Mouse (Mus musculus): Measurements from ENCODE around the gene Pdcl. TPM values are rescaled to one million over a fixed set of nuclear protein-coding genes. Genes with fewer than 3 reads are reported as not detected.
A peak's percentile ranks its signal among the peaks of the same experiment; 100 is the strongest.

The Pdcl gene
- polyA plus RNA-seq, 1 experiment, result 138 TPM

DNA sequence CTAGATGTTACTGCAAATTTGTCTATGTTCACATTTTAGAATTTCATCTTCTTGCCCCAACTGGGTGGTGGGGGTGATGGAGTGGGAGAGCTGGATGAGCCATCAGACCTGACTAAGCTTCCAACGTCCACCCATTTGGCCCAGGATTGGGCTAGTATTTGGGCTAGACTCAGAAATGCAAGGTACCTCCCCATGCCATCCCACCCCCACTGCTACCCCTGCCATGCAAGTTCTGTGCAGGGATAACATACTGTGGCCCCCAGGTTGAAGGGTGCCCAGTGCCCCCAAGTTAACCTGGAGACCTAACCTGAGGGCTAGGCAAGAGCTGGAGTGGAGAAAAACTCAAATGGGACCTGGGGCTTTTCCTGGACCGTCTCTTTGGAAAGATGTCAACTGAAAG is 776 bp upstream of the Pdcl start:
- peak overlapping the region; percentile 85 for H3K27ac ChIP-seq (ENCODE audit: insufficient read depth, low read length)
- no peaks in the 10 kb centered on the region for H3K27me3 ChIP-seq (ENCODE audit: control insufficient read depth, insufficient read depth, low read length, poor library complexity, severe bottlenecking)
- H3K36me3 ChIP-seq (ENCODE audit: control insufficient read depth, insufficient read depth, low read length, poor library complexity, severe bottlenecking), result peaks cover 25% of the 10 kb centered on the region
- peaks cover 2% of the 10 kb centered on the region; the same call in 1 of the 2 replicates for H3K9me3 ChIP-seq (replicated peaks; ENCODE audit: control insufficient read depth, insufficient read depth, low read length, poor library complexity, severe bottlenecking)
- H3K4me1 ChIP-seq (ENCODE audit: control insufficient read depth, insufficient read depth, low read length), result no peaks in the 10 kb centered on the region
- H3K9ac ChIP-seq (ENCODE audit: low read depth, poor library complexity, severe bottlenecking), result peak overlapping the region; percentile 38
- TF ChIP-seq EP300 (IDR thresholded peaks at IDR 0.05; ENCODE audit: insufficient read depth, low read depth, low read length) (no peak), POLR2A (IDR thresholded peaks at IDR 0.05; ENCODE audit: insufficient read depth, low read length) (no peak), CTCF (IDR thresholded peaks at IDR 0.05; ENCODE audit: low read depth, low read length) (no peak)
- H3K4me3 ChIP-seq (ENCODE audit: low read depth, low read length), result peak overlapping the region; percentile 43

DNA sequence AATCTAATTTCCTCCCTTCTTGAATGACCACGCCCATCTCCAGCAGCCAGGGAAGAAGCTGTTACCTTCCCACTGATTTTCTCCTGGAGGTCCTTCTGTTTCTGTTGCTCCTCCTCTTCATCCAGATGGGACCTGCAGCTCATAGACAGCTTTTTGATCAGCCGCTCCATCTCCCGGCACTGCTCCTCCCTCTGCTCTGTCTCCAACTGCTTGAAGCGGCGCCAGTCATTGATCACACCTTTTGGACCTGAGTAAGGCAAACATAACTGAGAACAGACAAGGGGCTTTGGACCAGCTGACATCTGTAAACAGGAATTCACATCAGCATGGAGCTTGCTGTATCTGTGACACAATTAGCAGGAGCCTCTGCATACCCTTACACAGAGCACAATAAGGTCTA is 3.6 kb downstream of the Pdcl start:
- no peak overlapping the region for H3K4me3 ChIP-seq (ENCODE audit: low read depth, low read length)
- no peak overlapping the region for H3K27ac ChIP-seq (ENCODE audit: insufficient read depth, low read length)
- no peaks in the 10 kb centered on the region for H3K27me3 ChIP-seq (ENCODE audit: control insufficient read depth, insufficient read depth, low read length, poor library complexity, severe bottlenecking)
- peaks cover 34% of the 10 kb centered on the region for H3K9me3 ChIP-seq (replicated peaks; ENCODE audit: control insufficient read depth, insufficient read depth, low read length, poor library complexity, severe bottlenecking)
- H3K9ac ChIP-seq (ENCODE audit: low read depth, poor library complexity, severe bottlenecking), result no peak overlapping the region
- no peak for TF ChIP-seq CTCF (IDR thresholded peaks at IDR 0.05; ENCODE audit: low read depth, low read length)
- no peak for TF ChIP-seq POLR2A (IDR thresholded peaks at IDR 0.05; ENCODE audit: insufficient read depth, low read length)
- no peak for TF ChIP-seq EP300 (IDR thresholded peaks at IDR 0.05; ENCODE audit: insufficient read depth, low read depth, low read length)
- H3K36me3 ChIP-seq (ENCODE audit: control insufficient read depth, insufficient read depth, low read length, poor library complexity, severe bottlenecking), result peaks cover 63% of the 10 kb centered on the region
- H3K4me1 ChIP-seq (ENCODE audit: control insufficient read depth, insufficient read depth, low read length), result no peaks in the 10 kb centered on the region

DNA sequence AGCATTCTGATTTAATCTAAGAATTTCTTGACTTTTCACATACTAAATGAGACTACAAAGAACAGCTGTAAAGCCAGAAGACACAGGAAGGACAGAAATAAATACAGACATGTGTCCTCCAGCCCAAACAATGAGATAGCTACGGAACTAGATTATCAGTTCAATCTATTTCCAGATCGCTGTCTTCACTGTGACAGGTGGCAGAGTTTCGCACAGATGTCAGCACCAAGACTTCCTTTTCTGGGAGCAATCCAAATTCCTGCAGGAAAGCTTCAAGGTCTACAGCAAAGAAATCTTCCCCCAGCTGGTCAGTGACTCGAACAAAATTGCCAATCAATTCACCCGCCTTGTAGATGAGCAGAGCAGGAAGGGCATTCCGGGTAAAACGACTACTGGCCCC is 7.5 kb downstream of the Pdcl start:
- Histone ChIP-seq H3K4me3 (ENCODE audit: low read depth, low read length) (no peak overlapping the region), H3K36me3 (ENCODE audit: control insufficient read depth, insufficient read depth, low read length, poor library complexity, severe bottlenecking) (peaks cover 55% of the 10 kb centered on the region), H3K9ac (ENCODE audit: low read depth, poor library complexity, severe bottlenecking) (no peak overlapping the region), H3K27ac (ENCODE audit: insufficient read depth, low read length) (no peak overlapping the region), H3K9me3 (replicated peaks; ENCODE audit: control insufficient read depth, insufficient read depth, low read length, poor library complexity, severe bottlenecking) (peaks cover 40% of the 10 kb centered on the region), H3K4me1 (ENCODE audit: control insufficient read depth, insufficient read depth, low read length) (no peaks in the 10 kb centered on the region), H3K27me3 (ENCODE audit: control insufficient read depth, insufficient read depth, low read length, poor library complexity, severe bottlenecking) (no peaks in the 10 kb centered on the region)
- TF ChIP-seq POLR2A (IDR thresholded peaks at IDR 0.05; ENCODE audit: insufficient read depth, low read length) (no peak), CTCF (IDR thresholded peaks at IDR 0.05; ENCODE audit: low read depth, low read length) (no peak), EP300 (IDR thresholded peaks at IDR 0.05; ENCODE audit: insufficient read depth, low read depth, low read length) (no peak)

DNA sequence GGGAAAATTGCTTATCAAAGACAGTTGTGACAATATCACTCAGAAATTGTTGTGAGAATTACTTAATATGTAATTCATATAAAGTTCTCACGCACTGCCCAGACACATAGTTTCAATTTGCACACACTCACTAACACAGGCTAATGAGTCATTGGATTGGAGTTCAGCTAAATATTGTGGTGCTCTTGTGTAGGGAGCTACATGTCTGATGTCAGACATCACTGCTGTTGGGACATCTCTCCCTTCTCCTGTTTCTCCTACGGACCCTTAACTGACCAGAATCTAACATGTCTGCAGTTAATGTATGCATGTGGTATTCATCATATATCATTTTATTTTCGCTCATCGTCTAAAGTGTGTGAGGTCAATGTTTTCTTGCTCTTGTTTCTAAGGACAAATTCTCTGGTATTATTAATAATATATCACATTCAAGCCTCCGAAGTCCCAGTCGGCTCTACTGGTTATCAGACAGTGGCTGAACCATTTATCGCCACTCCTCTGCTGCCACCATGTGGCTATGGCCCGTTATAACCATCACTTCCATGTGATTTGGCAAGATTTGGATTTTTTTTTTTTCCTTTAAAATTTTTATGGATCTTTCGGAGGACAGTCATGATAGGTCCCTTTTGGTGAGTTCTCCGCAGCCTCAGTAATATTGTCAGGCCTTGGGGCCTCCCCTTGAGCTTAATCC is 20.5 kb downstream of the Pdcl start:
- H3K9me3 ChIP-seq (replicated peaks; ENCODE audit: control insufficient read depth, insufficient read depth, low read length, poor library complexity, severe bottlenecking), result 0 out of 2 replicates have a peak, but pooled peaks cover 5% of the 10 kb centered on the region
- no peaks in the 10 kb centered on the region for H3K4me1 ChIP-seq (ENCODE audit: control insufficient read depth, insufficient read depth, low read length)
- no peaks in the 10 kb centered on the region for H3K27me3 ChIP-seq (ENCODE audit: control insufficient read depth, insufficient read depth, low read length, poor library complexity, severe bottlenecking)
- no peak overlapping the region for H3K9ac ChIP-seq (ENCODE audit: low read depth, poor library complexity, severe bottlenecking)
- H3K36me3 ChIP-seq (ENCODE audit: control insufficient read depth, insufficient read depth, low read length, poor library complexity, severe bottlenecking), result no peaks in the 10 kb centered on the region
- no peak for TF ChIP-seq EP300 (IDR thresholded peaks at IDR 0.05; ENCODE audit: insufficient read depth, low read depth, low read length)
- peak; percentile 37 for TF ChIP-seq CTCF (IDR thresholded peaks at IDR 0.05; ENCODE audit: low read depth, low read length)
- no peak overlapping the region for H3K4me3 ChIP-seq (ENCODE audit: low read depth, low read length)
- H3K27ac ChIP-seq (ENCODE audit: insufficient read depth, low read length), result no peak overlapping the region

DNA sequence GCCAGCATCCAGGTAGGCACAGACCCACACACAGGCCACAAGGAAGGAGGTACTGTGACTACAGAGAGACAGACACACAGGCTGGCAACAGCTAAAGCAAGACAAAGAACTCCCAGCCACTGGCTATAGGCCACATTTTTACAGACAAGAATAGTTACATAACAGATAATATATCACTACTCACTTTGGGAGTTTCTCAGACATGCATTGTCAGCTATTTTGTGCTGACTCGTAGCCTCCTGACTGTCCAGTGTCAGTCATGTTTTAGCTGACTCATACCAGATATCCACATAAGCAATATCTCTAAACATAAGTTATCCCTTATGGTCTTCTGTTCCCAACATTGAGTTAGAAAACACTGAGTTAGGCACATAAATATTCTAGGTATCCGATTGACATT is 25.8 kb downstream of the Pdcl start:
- Histone ChIP-seq H3K9ac (ENCODE audit: low read depth, poor library complexity, severe bottlenecking) (no peak overlapping the region), H3K4me3 (ENCODE audit: low read depth, low read length) (no peak overlapping the region), H3K27me3 (ENCODE audit: control insufficient read depth, insufficient read depth, low read length, poor library complexity, severe bottlenecking) (no peaks in the 10 kb centered on the region), H3K9me3 (replicated peaks; ENCODE audit: control insufficient read depth, insufficient read depth, low read length, poor library complexity, severe bottlenecking) (no peaks in the 10 kb centered on the region), H3K27ac (ENCODE audit: insufficient read depth, low read length) (no peak overlapping the region), H3K4me1 (ENCODE audit: control insufficient read depth, insufficient read depth, low read length) (no peaks in the 10 kb centered on the region), H3K36me3 (ENCODE audit: control insufficient read depth, insufficient read depth, low read length, poor library complexity, severe bottlenecking) (no peaks in the 10 kb centered on the region)
- TF ChIP-seq EP300 (IDR thresholded peaks at IDR 0.05; ENCODE audit: insufficient read depth, low read depth, low read length), result no peak
- TF ChIP-seq POLR2A (IDR thresholded peaks at IDR 0.05; ENCODE audit: insufficient read depth, low read length), result no peak
- no peak for TF ChIP-seq CTCF (IDR thresholded peaks at IDR 0.05; ENCODE audit: low read depth, low read length)

DNA sequence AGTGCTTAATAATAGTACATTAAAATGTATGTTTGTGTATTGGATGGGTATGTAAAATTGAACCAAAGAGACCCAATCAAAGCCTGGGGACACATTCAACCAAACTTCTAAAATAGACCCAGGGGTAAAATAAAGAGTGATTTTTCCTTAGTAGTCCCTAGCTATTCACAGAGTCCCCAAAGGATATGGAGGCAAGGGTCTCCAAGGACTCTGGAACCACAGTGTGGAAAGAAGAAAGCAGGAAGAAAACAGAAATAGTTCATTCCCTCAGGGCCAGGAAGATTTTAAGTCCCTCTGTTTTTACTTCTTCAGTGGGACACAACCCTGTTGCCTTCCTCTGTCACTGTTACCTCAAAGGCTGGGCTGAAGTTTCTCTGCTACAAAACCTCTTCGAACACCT is 32.9 kb downstream of the Pdcl start, which contains the start of gene Olfr368:
Gene Olfr368 (plus strand): TSS at position 301 of the 400 bp plus-strand sequence.
- peaks cover 2% of the 10 kb centered on the region for H3K4me1 ChIP-seq (ENCODE audit: control insufficient read depth, insufficient read depth, low read length)
- no peaks in the 10 kb centered on the region for H3K9me3 ChIP-seq (replicated peaks; ENCODE audit: control insufficient read depth, insufficient read depth, low read length, poor library complexity, severe bottlenecking)
- TF ChIP-seq EP300 (IDR thresholded peaks at IDR 0.05; ENCODE audit: insufficient read depth, low read depth, low read length) (no peak), CTCF (IDR thresholded peaks at IDR 0.05; ENCODE audit: low read depth, low read length) (no peak), POLR2A (IDR thresholded peaks at IDR 0.05; ENCODE audit: insufficient read depth, low read length) (no peak)
- H3K27ac ChIP-seq (ENCODE audit: insufficient read depth, low read length), result no peak within 1 kb of the TSS
- no peaks in the 10 kb centered on the region for H3K27me3 ChIP-seq (ENCODE audit: control insufficient read depth, insufficient read depth, low read length, poor library complexity, severe bottlenecking)
- H3K9ac ChIP-seq (ENCODE audit: low read depth, poor library complexity, severe bottlenecking), result no peak within 1 kb of the TSS
- no peaks in the 10 kb centered on the region for H3K36me3 ChIP-seq (ENCODE audit: control insufficient read depth, insufficient read depth, low read length, poor library complexity, severe bottlenecking)
- H3K4me3 ChIP-seq (ENCODE audit: low read depth, low read length), result no peak within 1 kb of the TSS

Other genes with a start within 250 kb of the Pdcl start
- gene Olfr362, start 241.4 kb downstream of the Pdcl start, polyA plus RNA-seq (2011; ENCODE audit: insufficient read depth, insufficient read length, low read depth, missing spikeins), result not detected in 2 replicates
- gene Olfr364-ps1, start 220.0 kb downstream of the Pdcl start, polyA plus RNA-seq (2011; ENCODE audit: insufficient read depth, insufficient read length, low read depth, missing spikeins), result not detected in 2 replicates
- not detected in 2 replicates for gene Olfr365, start 171.1 kb downstream of the Pdcl start, polyA plus RNA-seq (2011; ENCODE audit: insufficient read depth, insufficient read length, low read depth, missing spikeins)
- not detected in 2 replicates for gene Olfr366, start 147.8 kb downstream of the Pdcl start, polyA plus RNA-seq (2011; ENCODE audit: insufficient read depth, insufficient read length, low read depth, missing spikeins)
- gene Olfr368, start 32.8 kb downstream of the Pdcl start, polyA plus RNA-seq (2011; ENCODE audit: insufficient read depth, insufficient read length, low read depth, missing spikeins), result not detected in 2 replicates
- gene Rc3h2, start 63.6 kb upstream of the Pdcl start, polyA plus RNA-seq (2011; ENCODE audit: insufficient read depth, insufficient read length, low read depth, missing spikeins), result 52.8 and 60.9 TPM in 2 replicates
- 18.8 and 19.2 TPM in 2 replicates for gene Zbtb26, start 83.8 kb upstream of the Pdcl start, polyA plus RNA-seq (2011; ENCODE audit: insufficient read depth, insufficient read length, low read depth, missing spikeins)
- gene Zbtb6, start 83.8 kb upstream of the Pdcl start, polyA plus RNA-seq (2011; ENCODE audit: insufficient read depth, insufficient read length, low read depth, missing spikeins), result 13.8 and 15.1 TPM in 2 replicates
- gene Rabgap1, start 83.9 kb upstream of the Pdcl start, polyA plus RNA-seq (2011; ENCODE audit: insufficient read depth, insufficient read length, low read depth, missing spikeins), result 71.8 and 72.5 TPM in 2 replicates
- 5.8 and 6.5 TPM in 2 replicates for gene Gpr21, start 157.0 kb upstream of the Pdcl start, polyA plus RNA-seq (2011; ENCODE audit: insufficient read depth, insufficient read length, low read depth, missing spikeins)